Mouse (Mus musculus): ENCODE results near the gene Ube4a.
A peak's percentile ranks its signal among the peaks of the same experiment; 100 is the strongest.
"Not testable (repeated sequence)": the region's sequence is repeated elsewhere in the genome, so short reads cannot be mapped to it uniquely, and the experiment has no call there.

Gene Ube4a

DNA sequence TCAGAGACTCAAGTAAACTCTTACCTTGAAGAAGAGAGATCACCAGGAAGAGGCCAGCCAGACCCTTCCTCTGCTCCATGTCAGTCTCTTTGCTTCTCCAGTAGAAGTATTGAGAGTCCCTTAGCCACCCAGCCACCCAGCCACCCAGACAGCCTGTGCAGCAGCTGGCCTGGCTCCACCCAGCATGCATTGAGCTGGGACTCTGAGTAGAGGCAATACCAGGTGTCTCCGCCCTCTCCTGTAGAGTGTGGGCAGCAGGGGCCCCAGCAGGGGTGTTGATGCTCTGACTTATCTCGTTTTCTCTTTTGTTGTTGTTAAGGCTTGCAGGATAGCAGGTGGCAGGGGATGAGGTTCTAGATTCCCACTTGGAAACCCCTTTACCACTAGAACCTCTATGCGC lies 14.8 kb upstream of the Ube4a start, which contains the start of gene Cd3g:
TSS of gene Cd3g (minus strand) at position 190 of the 400 bp plus-strand sequence.
- DNase-seq: peak; percentile 95

GRCm38 (mm10) chr9:44979806-44980205 lies 14.4 kb upstream of the Ube4a start:
- DNase-seq: peak; percentile 59

DNA sequence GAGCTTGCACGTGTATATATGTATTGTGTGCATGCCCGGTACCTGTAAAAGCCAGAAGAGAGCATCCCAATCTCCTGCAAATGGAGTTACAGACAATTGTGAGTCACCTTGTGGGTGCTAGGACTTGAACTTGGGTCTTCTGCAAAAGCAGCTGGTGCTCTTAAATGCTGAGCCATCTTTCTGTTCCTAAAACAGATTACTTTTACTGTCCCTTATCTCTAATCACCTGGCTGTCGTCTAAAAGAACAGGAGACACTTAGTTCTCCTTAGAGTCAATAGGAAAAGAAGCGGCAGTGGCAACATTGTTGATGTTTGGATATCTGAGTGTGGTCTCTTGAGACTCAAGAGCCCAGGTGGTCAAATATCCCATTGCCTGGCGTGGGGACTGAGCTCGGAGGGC lies 12.4 kb upstream of the Ube4a start:
- no peak for DNase-seq

DNA sequence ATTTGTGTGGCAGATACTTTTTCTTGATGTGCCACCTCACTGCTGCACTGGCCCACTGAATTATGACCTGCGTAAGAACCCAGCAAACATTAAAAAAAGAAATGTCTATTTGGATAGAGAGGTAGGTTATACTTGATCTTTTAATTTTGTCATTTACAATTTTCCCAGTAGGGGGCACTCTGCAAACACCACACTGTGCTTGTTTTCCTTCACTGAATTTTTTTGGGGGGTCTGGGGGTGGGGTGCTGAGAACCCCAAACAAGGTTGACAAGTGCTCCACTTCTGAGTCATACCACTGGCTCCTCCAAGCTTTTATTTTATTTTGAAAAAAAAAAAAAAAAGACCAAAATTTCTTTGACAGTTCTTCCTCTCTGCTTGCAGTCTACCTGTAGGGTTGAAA lies 4.0 kb upstream of the Ube4a start:
- DNase-seq: peak; percentile 53

- DNase-seq: not testable (repeated sequence)
Observed at GRCm38 (mm10) chr9:44967763-44968162, 2.4 kb upstream of the Ube4a start.

DNA sequence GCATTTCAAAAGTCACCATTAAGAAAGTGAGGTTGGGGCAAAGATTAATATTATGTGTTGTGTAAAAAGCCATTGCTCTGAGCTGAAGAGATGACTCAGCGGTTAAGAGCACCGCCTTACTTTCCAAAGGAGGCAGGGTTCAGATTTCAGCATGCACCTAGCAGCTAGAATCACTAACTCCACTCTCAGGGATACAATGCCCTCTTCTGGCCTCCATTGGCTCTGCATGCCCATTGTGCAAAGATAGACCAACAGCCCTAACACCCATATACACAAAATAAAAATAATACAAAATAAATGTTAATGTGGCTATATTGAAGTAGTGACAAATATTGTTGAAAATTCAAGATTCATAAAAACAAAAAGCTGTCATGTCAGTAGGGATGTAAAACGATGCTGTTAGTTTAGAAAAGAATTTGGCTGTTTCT lies 1.4 kb upstream of the Ube4a start:
- peak; percentile 89 for DNase-seq

DNA sequence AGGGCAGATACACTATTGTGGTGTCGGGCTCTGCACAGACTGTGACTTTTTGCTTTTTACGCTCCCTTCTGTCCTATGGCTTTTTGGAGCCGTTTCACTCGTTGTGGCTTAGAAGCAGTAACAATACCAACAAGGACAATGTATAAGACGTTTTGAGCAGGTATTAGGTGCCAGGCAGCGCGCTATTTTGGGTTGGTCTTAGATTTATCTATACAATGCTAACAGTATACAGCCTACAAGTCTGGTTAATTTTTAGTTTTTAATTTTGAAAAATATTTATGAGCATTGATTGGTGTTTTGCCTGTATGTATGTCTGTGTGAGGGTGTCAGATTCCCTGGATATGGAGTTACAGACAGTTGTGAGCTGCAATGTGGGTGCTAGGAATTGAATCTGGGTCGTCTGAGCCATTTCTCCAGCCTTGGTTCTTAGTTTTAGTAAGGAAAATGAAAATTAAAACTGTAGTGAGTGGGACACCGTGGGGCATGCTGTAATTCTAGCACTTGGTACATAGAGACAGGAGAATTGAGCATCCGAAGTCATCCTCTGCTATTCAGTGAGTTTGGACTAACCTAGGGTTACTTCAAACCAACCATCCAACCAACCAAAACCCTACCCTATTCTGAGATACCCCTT lies 550 bp upstream of the Ube4a start:
- DNase-seq: no peak

DNA sequence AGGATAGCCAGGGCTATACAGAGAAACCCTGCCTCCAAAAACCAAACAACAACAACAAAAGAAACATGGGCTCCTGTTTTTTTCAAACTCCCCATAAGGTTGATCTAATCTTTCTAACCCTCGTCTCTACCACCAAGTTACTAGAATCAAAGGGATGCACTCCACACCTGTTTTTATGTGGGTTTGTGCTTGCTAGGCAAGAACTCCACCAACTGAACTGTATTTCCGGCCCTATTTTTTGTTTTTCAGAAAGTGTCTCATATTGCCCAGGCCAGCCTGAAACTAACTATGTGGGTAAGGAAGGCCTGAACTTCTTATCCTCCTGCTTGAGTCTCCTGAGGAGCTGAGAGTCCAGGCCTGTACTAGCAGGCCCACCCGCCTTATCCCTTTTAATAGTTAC lies 11.0 kb downstream of the Ube4a start:
- peak; percentile 59 for DNase-seq

DNA sequence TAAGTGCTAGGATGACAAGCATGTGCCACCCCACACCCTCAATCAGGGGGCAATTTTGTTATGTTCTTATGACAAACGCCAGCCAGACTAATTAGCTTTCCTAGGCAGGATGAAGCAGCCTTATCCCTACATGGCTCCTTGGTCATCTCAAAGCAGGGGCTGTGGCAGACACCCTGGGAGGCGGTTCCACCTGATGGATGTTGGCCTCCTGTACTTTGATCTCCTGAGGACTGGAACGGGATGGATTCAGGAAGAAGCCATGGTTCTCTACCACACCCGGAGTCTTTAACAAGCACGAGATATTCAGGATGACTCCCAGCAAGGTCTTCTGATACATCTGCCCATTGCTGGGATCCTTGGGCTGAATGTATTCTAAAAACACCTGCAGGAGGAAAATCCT lies 17.6 kb downstream of the Ube4a start:
- DNase-seq: no peak

GRCm38 (mm10) chr9:44946185-44946695 lies 19.2 kb downstream of the Ube4a start:
- DNase-seq: no peak

DNA sequence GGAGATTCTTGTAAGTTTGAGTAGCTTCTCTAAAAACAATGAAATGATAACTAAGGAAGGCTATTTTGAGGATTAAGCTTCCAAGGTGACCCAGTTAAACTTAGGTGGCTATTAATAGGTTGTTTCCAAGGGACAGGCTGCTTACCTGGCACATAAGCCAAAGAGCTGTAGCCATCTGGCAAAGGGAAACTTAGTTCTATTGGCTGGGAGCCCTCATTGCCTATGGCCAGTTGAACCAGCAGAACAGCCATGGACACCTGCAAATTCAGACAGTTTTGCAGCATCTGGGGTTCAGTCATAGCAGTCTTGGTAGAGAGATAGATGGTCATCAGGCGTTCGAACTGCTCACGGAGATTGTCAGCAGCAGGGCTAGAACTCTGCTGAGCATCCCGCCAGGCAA lies 23.0 kb downstream of the Ube4a start:
- no peak for DNase-seq

DNA sequence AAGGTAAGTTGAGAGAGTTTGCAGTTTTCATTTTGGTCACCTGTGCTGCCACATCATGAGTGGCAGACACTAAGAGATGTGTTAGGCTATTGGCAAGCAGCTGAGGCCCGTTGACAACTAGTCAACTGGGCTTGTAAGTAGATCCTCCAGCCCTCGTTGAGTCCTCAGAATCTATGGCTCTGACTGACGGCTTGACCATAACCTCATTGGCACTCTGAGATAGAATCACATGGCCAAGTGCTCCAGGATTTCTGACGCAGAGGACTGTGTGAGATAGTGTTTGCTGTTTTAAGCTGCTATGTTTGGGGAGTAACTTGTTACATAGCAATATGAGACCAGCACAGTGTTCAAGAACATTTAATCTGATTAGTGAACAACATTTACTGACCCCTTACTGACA lies 23.6 kb downstream of the Ube4a start:
- no peak for DNase-seq

- DNase-seq: no peak
Observed at GRCm38 (mm10) chr9:44921543-44921942, 43.9 kb downstream of the Ube4a start.

GRCm38 (mm10) chr9:44921123-44921468 lies 44.3 kb downstream of the Ube4a start:
- no peak for DNase-seq

DNA sequence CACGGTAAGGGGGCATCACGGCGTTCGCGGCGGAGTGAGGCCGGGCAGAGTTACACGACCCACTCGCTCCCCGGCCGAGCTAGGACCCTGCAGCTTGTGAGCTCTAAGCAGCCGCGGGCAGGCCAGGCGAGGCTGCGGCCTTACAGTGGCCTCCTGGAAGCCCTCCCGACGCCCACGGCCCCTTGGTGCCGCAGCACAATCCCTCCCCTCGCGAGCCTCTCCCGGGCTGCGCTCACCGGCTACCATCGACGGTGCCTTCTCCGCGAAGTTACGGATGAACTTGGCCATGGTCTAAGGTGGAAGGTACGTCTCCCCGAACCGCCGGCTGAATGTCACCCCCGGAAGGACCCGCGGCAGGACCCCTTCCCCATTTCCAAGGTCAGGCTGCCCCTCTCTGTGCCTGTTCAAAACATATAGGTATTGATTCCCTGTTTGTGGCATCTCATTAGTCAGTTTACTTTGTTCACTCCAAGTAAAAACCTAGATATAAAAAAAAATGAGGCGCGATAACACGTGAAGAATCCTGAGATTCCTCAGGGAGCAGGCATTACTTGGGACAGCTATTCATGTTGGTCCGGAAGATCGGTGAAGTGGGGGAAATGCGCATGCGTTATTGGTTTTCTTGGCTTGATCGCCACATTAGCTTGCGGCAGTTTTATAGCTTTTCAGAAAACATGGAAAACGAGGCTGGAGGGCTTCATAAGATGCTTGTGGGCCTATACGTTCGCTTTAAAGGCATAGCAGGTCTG lies 44.9 kb downstream of the Ube4a start, which contains the start of gene Atp5l:
TSS of gene Atp5l (minus strand) at position 369 of the 749 bp plus-strand sequence.
- peak; percentile 88 for DNase-seq

- no peak for DNase-seq
Observed at GRCm38 (mm10) chr9:44919606-44920005, 45.8 kb downstream of the Ube4a start.

DNA sequence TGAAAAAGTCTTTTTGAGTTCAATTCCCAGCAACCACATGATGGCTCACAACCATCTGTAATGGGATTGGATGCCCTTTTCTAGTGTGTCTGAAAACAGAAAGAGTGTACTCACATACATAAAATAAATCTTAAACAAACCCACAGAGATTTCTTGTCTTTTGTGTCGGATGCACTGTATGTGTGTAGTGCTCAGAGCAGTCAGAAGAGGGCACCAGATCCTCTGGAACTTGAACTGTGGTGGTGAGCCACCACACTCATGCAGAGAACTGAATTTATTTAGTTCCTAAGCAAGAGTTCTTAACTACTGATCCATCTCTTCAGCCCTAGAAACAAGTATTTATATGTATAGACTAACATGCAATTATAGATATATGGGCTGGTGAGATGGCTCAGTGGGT lies 49.2 kb downstream of the Ube4a start:
- DNase-seq: peak; percentile 72

DNA sequence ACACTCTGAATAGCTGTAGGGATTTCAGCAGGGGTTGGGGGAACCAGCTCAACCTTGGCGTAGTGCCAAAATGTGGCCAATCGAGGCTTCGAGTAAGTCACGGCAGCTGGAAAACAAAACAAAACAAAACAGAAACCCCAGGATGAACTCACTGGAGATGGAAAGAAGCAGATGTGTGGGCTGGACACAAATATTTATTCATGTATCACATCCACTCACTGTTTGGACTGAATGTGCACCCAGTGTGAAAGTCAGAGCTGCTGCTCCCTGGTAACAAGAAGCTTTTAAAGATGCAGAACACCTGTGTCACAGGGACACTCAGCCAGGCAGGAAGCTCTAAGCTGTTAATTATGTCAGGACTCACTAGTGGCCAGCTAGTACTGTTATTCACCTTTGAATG lies 50.7 kb downstream of the Ube4a start:
- DNase-seq: no peak

DNA sequence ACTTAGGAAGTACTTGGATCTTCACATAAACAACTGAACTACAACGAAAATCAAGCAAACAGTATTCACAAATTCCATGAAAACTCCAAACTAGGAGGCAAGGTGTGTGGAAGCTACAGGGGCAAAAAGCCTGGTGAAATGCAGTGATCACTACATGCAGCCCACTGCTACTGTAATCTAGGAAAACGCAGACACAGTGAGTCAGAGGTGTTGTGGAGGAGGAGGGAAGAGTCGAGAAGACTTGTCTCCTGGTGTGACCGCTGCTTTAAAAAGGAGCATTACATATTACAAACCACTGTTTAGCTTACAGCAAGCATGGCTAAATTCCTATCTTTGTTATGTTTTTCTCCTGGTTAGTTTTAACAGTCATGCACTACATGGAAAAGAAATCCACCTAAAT lies 54.0 kb downstream of the Ube4a start:
- no peak for DNase-seq

GRCm38 (mm10) chr9:44905620-44906019 lies 59.8 kb downstream of the Ube4a start:
- no peak for DNase-seq

- DNase-seq: no peak
Observed at GRCm38 (mm10) chr9:44904964-44905363, 60.4 kb downstream of the Ube4a start.

GRCm38 (mm10) chr9:44903856-44904255 lies 61.5 kb downstream of the Ube4a start:
- DNase-seq: no peak

DNA sequence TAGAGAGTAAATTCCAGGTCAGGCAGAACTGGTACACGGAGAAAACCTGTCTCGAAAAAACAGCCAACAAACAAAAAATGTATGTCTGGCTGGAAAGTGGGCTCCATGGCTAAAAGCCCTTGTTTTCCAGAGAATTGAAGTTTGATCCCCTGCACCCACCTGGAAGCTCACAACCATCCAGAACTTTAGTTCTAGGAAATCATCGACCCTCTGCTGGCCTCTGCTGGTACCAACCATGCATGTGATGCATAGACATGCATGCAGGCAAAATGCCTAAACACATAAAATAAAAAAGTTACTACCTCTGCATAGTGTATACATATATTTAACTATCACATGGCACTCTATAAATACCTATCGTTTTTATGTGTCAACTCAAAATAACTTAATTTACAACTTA lies 65.0 kb downstream of the Ube4a start:
- DNase-seq: peak; percentile 41

DNA sequence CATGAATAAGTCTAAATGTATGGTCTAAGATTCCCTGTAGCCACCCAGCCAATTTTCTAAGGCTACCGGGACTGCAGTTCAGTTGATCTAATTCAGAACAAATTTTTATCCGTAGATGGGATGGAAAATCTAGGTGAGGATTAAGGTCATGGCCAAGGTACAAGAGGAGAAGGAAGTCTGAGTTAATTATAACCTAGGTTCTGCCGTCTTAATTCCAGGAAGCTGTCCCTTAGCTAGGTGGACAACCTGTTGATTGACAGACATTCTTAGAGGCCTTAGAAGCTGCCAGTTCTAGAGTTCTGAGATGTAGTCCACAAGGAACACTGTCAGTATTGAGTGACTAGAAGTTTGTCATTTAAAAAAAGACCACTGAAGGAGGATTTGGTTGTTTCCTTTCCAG lies 65.7 kb downstream of the Ube4a start:
- no peak for DNase-seq

All from thymus, postnatal 14 days (tissue).